Mouse (Mus musculus) frontal cortex, postnatal 36 days (tissue): Measurements from ENCODE around the gene Tjap1.

ENCODE experiments used
- DNase-seq, 2 experiments: peaks; one replicate each; pipeline ENCODE4 v3.0.0; 2022; ENCODE audit warnings: low spot score in 2 of 2

Gene Tjap1

DNA sequence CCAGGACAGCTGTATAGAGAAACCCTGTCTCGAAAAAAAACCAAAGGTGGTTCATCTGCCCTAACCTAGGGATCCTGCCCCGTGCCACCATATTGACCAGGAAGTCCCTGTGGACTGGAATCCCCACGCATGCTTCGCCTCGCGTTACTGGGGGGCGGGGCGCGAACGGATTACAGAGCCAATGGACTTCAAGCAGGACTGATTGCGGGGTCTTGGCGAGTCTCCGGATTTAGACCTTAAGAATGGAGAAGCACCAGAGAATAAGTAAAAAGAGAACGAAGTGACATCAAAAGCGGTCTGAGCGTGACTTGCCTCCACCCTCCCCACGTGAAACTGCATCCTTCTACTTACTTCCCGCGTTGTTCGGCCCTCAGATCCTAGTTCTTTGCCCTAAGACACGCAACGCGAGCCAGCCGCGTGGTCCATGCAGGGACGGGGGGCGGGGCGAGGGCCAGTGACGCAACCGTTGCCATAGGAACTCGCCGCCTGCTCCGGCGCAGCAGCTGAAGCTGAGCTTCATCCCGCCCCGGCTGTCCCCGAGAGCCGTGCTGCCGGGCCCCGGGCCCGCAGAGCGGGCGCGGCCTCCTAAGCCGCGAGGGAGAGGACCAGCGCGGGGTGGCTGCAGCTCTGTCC, 29.3 kb downstream of the Tjap1 start, which contains the start of gene Lrrc73:
TSS of gene Lrrc73 (plus strand) at position 80 of the 633 bp plus-strand sequence.
- peak; percentile 94 to 97 for DNase-seq

DNA sequence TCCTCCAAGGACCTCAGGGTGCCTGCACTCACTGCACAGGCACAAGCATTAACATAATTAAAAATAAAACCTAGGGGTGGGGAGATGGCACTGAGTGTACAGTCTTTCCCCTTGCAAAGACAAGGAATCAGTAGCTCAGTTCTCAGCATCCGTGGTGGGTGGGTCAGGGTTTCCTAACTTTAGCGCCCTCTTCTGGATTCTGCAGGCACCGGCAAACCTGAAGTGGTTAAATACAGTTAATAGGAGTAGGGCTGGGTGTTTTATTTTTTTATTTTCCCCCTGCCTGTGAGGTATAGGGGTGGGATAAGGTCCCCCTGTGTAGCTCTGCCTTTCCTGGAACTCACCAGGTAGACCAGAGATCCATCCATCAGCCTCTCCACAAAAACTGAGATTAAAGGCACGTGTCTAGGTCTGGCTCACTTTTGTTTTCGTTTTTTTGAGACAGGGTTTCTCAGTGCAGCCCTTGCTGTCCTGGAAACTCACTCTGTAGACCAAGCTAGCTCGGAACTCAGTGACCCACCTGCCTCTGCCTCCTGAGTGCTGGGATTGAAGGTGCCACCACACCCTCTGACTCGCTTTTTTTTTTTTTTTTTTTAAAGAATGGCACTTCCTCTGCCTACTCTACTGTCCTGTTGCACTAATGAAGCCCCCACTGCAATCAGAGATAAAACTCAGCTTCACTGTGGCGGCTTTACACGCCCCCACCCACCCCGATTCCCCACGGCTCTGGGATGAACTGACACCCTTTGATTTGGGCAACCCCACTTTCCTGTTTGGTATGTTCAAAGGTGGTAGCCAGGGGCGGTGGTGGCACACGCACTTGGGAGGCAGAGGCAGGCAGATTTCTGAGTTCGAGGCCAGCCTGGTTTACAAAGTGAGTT, 30.0 kb downstream of the Tjap1 start:
- no peak for DNase-seq

DNA sequence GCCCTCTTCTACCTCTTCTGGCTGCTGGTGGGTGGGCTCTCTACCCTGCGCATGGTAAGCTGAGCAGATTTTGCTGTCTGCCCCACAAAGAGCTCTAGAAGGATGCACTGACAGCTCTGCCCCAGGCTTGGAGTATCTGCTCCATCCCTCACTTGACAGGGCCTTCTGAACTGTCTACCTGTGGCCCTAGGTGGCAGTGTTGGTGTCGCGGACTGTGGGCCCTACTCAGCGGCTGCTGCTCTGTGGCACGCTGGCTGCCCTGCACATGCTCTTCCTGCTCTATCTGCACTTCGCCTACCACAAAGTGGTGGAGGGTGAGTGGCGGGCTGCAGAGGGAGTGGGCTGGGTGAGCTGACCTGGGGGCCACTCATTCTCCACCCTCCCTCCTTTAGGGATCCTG, 31.7 kb downstream of the Tjap1 start:
- DNase-seq: no peak

DNA sequence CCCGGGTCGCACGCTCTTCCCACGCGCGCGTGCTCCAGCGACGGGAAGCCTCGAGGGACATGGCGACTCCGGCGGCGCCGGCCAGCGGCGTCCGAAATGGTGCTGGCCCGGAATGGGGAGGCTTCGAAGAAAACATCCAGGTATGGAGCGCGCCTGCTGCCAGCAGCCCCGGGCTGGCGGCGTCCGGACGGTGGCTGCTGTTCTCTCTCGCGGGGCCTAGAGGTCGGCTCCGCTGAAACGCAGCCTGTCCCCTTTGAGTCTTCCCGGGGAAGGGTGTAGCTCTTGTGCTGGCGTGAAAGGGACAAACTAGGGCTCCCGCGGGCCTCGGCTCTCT, 34.7 kb downstream of the Tjap1 start:
- DNase-seq: no peak

DNA sequence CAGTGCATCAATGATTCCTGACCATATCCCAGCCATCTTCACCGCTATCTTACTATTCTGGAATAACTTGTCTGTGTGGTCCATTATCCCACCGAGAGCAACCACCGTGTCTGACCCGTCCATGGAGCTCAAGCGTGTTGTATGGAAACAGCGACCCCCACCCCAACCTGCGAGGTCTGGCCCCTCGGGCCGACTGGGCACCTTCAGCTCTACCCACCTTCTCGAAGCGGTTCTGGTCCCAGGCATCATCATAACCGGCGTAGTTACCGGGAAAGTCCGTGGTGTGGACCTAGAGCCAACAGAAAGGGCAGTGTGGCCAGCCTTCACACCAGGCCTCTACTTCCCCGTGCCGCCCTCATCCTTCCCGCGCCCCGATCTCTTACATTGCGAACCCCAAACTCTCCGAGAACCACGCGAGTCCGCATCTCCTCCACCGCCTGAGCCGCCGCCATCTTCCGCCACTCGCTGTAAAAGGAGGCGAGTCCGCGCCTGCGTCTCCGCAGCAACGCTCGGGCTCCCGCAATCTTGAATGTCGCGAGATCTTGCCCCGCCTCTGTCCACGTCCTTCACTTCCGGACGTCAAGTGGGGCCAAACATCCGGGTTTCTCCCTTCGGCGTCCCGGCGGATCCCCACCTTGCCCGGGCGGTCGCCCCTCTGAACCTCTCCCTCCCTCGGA, 35.2 kb downstream of the Tjap1 start, which contains the start of the genes Polr1c and Yipf3:
TSS of gene Polr1c (minus strand) at position 543 of the 677 bp plus-strand sequence.
TSS of gene Yipf3 (plus strand) at position 569 of the 677 bp plus-strand sequence.
- DNase-seq: peak; percentile 95 to 97

DNA sequence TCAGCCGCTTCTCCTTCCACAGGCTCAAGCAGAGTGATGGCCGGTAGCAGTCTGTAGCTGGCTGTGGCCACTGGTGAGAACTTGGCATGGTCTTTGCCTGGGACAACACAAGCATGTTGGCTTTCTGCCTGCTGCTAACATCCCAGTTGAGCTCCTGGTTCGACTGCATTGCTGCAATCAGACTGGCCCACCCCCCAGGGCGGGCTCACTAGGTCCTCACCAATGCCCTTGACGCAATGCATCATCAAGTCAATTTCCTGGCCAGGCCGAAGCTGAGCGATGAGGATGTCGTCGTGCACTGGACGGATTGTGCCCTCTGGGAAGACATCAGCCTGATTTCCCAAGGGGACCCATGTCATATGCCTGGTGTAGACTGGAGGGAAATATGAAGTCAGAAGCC, 38.2 kb downstream of the Tjap1 start:
- no peak for DNase-seq

DNA sequence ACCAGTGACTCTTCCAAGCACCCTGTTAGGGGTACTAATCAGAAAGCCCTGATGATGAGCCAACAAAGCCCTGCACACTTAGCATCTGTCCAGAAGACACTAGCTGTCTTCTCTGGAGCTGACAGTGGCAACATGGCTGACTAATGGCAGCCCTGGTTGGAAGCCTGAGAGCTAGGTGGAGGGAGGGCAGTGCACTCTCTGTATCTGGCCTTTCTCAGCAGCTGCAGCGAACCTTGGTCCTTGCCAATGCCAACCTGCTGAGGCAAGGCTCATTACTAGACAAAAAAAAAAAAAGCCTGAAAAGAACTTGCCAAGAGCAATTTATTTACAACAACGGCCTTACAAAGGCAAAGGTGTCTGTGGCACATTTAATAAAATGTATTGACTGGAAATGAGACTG, 39.2 kb downstream of the Tjap1 start:
- no peak for DNase-seq

DNA sequence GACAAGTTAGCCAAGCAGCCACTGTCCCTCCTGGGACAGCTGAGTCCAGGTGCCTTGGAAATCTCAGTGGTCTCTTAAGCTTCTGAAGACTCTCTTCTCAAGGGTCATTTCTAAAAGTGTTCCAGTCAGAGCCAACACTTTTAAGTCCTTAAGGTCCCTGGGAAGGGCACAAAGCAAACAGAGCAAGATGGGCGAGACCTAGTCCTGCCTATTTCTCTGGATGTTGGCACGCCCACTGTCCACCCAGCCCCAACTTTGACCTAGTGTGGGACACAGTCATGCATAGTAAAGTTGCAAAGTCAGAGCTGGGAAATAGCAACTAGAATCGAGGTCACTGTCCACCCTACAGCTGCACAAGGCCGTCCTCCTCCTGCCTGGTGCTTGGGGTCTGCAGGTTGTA, 39.8 kb downstream of the Tjap1 start:
- DNase-seq: no peak

DNA sequence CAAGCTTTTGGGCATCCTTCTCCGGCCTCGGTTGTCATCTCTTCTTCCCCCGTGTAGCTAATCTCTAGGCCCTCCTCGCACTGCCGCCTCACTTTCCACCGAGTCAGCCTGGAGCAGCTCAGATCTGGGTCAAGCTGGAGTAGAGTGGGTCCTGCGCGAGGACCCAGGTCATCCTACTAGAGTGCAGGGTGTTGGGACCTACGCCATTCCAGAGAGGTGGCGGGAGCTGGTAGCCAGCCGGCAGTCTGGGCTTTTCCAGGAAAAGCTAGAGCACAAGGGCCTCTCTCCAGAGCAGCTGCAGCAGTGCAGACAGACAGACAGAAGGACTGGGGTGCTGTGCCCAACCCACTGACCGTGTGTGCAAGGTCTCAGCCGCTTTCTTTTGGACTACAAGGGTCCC, 40.6 kb downstream of the Tjap1 start:
- no peak for DNase-seq

DNA sequence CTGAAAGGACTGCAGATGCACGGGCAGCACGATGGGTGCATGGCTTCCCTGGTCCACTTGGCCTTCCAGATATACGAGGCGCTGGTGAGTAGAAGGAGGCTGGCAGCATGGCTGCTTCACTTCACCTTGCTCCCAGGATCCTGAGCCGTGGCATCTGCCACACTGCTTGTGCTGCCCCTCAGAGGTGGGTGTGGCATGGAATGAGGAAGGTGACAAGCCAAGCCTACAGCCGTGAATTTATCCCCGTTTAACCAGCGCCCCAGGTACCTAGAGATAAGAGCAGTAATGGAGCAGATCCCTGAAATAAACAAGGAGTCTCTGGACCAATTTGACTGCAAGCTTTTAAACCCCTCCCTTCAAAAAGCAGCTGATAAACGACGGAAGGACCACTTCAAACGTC, 41.4 kb downstream of the Tjap1 start:
- no peak for DNase-seq

DNA sequence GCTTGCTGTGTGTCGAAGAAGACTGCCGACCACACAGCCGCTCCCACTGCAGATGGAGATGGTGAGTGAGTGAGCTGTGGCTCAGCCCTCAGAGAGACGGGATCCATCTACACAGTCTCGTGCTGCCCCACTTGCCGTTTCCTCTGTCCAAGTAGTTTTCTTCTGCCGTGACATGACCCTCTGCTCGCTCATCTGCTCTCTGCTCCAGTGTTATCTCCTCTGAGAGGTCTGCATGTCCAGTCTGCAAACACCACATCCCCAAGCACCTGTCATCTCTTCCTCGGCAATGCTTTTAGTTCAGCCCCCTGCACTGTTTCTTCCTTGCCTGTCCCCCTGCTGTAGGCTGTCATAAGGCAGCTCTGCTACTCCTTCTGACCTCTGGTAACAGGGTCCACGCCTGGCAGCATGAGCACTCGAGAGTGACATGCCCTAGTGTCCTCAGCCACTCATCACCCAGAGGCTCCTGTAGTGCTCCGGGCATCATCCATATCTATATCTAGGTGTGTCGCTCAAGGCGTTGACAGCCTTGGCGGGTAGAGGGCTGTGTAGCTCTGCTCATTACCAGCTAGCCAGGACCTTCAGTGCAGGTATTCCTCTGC, 43.2 kb downstream of the Tjap1 start:
- no peak for DNase-seq

DNA sequence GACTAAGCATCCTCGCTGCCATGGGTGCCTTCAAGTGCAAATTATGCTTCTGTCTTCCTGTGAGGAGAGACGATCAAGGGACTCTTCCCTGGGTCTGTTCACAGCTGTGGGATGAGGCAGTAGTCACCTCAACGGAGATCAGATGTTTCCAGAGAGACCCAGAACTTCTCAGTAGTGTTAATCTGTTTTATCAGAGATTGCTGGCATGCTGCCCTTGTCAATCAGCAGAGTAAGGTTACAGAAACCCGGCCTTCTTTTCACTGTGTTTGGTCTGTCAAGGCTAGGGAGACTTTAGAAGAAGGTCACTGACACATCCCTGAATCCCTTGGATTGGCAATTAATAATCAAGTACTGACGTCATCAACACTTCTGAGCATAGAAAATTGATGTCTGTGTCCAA, 45.3 kb downstream of the Tjap1 start:
- DNase-seq: no peak

DNA sequence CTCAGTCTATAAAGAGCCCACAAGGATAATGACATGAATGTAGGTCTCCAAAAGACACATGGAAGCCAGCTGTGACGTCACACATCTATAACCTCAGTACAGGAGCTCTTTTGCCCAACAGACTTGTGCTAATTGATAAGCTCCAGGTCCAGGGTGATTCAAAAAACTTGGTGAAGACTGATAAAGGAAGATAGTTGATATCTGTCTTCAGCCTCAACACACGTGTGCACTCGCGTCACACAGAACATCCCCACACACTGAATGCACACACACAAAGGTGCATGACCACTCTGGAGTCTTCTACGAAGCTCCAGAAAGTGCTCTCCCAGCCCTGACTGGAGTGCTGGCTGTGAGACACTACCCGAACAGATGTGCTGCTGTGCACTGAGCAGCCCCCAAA, 45.7 kb downstream of the Tjap1 start:
- DNase-seq: no peak

DNA sequence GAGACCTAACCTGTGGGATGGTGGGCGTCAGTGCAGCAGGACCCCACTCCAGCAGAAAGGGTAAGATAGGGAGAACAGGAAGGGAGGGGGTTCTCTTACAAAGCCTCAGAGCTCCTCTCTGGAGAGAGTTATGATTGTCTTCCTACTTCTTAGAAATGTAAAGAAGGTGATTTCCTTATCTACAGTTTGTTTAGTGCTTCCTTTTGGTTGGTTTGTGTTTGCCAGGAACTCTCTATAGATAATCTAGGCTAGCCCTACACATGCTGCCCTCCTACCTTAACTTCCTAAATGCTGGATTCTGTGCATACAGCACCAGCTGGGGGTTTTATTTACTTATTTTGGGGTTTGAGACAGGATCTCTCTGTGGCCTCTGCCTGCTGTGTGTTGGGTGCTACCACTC, 46.8 kb downstream of the Tjap1 start:
- no peak for DNase-seq

DNA sequence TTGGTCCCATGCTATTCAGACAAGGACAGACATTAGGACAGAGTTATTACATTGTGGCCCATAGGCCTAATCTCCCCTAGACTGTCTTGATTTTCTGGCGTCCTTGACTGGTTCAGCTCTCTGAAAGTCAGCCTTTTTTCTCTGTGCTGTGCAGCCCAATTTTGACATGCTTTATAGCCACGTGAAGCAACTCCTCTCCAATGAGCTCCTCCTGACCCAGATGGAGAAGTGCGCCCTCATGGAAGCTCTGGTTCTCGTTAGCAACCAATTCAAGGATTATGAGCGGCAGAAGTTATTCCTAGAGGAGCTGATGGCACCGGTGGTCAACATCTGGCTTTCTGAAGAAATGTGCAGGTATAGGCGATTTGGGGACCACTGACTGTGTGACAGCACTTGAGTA, 55.2 kb downstream of the Tjap1 start:
- no peak for DNase-seq

DNA sequence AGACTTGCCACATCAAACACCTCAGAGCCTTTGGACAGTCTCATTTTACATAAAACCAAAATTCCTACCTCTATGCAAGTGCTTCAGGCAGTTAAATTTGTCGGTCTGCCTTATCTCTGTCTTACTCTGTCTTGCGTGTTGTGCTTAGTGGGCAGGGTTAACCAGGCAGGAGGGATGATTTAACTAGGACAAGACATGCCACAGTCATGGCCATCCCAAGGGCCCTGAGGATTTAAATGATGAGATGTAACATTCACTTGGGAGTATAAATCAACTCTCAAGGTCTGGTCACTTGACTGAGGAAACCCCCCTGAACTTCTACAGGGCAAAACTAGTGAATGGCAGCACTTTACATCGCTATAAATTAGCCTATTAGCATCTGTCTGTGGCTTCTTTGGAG, 61.2 kb downstream of the Tjap1 start:
- no peak for DNase-seq

DNA sequence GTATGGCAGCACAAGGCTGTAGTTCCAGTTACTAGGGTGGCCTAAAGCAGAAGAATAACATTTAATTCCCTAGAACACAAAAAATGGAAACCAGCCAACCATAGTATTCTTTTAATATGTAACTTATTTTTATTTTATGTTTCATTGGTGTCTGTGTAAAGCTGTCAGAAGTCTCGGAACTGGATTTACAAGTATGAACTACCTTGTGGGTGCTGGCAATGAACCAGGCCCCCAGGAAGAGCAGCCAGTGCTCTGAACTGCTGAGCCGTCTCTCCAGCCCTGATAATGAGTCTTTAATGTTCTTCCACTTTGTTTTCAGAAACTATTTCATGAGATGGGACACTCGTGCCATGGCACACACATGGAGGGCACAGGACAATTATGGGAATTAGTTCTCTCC, 72.3 kb downstream of the Tjap1 start:
- no peak for DNase-seq
